Mouse (Mus musculus): Measurements from ENCODE around the gene Tmem176a. TPM values are rescaled to one million over a fixed set of nuclear protein-coding genes. Genes with fewer than 3 reads are reported as not detected.
A peak's percentile ranks its signal among the peaks of the same experiment; 100 is the strongest.

The Tmem176a gene
- polyA plus RNA-seq, 1 experiment from 2014 or later = 153 TPM

GRCm38 (mm10) chr6:48830241-48830640 lies 10.5 kb upstream of the Tmem176a start:
- Histone ChIP-seq H3K4me1 (peaks cover 8% of the 10 kb centered on the region), H3K4me2 (no peak overlapping the region), H3K9me3 (replicated peaks) (no peaks in the 10 kb centered on the region), H3K27ac (no peak overlapping the region), H3K4me3 (replicated peaks) (no peak overlapping the region), H3K36me3 (peaks cover 35% of the 10 kb centered on the region), H3K27me3 (0 out of 2 replicates have a peak, but pooled peaks cover 2% of the 10 kb centered on the region), H3K9ac (no peak overlapping the region)
- ATAC-seq (replicated peaks; ENCODE audit: low FRiP score) = no peak
- WGBS = 47% methylated on average over 1 of the region's 1 CpGs

- Histone ChIP-seq H3K4me1 (peaks cover 8% of the 10 kb centered on the region), H3K4me3 (replicated peaks) (no peak overlapping the region), H3K27me3 (0 out of 2 replicates have a peak, but pooled peaks cover 2% of the 10 kb centered on the region), H3K9me3 (replicated peaks) (no peaks in the 10 kb centered on the region), H3K4me2 (no peak overlapping the region), H3K36me3 (peaks cover 44% of the 10 kb centered on the region), H3K9ac (no peak overlapping the region), H3K27ac (no peak overlapping the region)
- WGBS = 81% methylated on average over 5 of the region's 5 CpGs
- ATAC-seq (replicated peaks; ENCODE audit: low FRiP score) = no peak
Measured at GRCm38 (mm10) chr6:48831141-48831540, 9.6 kb upstream of the Tmem176a start.

DNA sequence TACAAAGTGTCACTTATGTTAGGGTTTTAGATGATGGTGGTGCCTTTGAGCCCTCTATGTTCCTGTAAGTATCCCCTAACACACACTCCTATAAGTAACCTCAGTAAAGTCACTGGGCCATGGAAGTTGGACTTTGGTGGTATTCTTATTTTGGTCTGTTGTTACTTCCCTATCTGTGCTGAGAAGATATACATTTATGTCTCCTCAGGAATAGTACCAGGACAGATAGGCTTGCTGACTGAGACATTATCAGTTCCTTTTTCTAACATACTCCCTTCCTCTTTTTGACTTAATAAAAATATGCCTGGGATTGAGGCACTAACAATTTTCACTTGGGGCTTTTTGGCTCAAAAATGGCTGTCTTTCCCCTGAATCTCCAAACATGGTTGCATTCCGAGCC lies 8.3 kb upstream of the Tmem176a start:
- Histone ChIP-seq H3K4me1 (peaks cover 8% of the 10 kb centered on the region), H3K27ac (no peak overlapping the region), H3K4me3 (replicated peaks) (no peak overlapping the region), H3K9ac (no peak overlapping the region), H3K9me3 (replicated peaks) (no peaks in the 10 kb centered on the region), H3K27me3 (0 out of 2 replicates have a peak, but pooled peaks cover 2% of the 10 kb centered on the region), H3K36me3 (peaks cover 57% of the 10 kb centered on the region), H3K4me2 (no peak overlapping the region)
- no peak for ATAC-seq (replicated peaks; ENCODE audit: low FRiP score)
- 86% methylated on average over 1 of the region's 1 CpGs for WGBS

DNA sequence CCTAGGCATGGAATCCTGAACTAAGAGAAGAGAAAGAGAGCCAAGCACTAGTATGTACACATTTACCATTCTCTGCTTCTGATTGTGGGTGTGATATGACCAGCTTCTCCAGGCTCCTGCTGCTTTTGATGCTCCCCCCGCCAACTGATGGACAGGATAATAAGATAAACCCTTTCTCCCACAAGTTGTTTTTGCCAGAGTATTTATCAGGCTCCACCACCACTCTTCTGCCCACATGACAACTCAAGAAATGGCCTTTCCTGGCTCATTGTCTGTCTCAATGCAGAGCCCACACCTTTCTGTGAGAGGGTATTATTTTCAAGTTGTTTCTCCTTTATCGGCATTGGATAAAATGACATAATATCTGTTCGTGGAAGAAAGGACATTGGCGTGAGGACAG lies 7.2 kb upstream of the Tmem176a start:
- no peak for ATAC-seq (replicated peaks; ENCODE audit: low FRiP score)
- Histone ChIP-seq H3K36me3 (peaks cover 68% of the 10 kb centered on the region), H3K27ac (no peak overlapping the region)

DNA sequence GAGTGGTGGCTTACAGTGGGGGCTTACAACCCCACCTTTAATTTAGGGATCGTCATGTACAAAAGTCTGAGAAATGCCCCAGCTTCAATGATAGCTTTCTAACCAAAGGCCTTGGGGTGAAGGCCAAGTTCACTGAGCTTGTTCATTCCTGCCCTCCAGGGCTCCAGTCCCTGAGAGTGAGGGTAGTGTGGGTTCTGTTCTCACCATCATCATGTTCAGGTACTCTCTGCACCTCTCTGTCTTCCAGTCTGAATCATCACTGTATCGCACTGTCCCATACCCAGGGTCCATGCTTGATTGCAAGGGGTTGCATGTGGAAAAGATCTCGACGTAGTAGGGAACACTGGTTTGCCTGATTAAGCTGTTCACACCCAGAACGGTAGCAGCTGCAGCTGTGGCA lies 5.5 kb upstream of the Tmem176a start:
- 83% methylated on average over 5 of the region's 5 CpGs for WGBS
- no peak for ATAC-seq (replicated peaks; ENCODE audit: low FRiP score)
- no peaks in the 10 kb centered on the region for H3K9me3 ChIP-seq (replicated peaks)
- peaks cover 68% of the 10 kb centered on the region for H3K36me3 ChIP-seq
- no peak overlapping the region for H3K9ac ChIP-seq
- H3K4me2 ChIP-seq = no peak overlapping the region
- H3K4me1 ChIP-seq = peaks cover 26% of the 10 kb centered on the region
- no peak overlapping the region for H3K4me3 ChIP-seq (replicated peaks)
- H3K27ac ChIP-seq = no peak overlapping the region
- H3K27me3 ChIP-seq = no peaks in the 10 kb centered on the region

More for the DNA sequence above, 7.2 kb upstream of the Tmem176a start:
- Histone ChIP-seq H3K9me3 (replicated peaks) (no peaks in the 10 kb centered on the region), H3K9ac (no peak overlapping the region), H3K27me3 (no peaks in the 10 kb centered on the region), H3K4me1 (peaks cover 15% of the 10 kb centered on the region), H3K4me3 (replicated peaks) (no peak overlapping the region), H3K4me2 (no peak overlapping the region)
- 93% methylated on average over 4 of the region's 4 CpGs for WGBS

- H3K4me2 ChIP-seq = no peak overlapping the region
- WGBS = 92% methylated on average over 5 of the region's 5 CpGs
- H3K4me1 ChIP-seq = peaks cover 28% of the 10 kb centered on the region
- H3K27me3 ChIP-seq = no peaks in the 10 kb centered on the region
- no peak overlapping the region for H3K9ac ChIP-seq
- ATAC-seq (replicated peaks; ENCODE audit: low FRiP score) = no peak
- no peak overlapping the region for H3K4me3 ChIP-seq (replicated peaks)
- peaks cover 68% of the 10 kb centered on the region for H3K36me3 ChIP-seq
- H3K9me3 ChIP-seq (replicated peaks) = no peaks in the 10 kb centered on the region
- no peak overlapping the region for H3K27ac ChIP-seq
Measured at GRCm38 (mm10) chr6:48836146-48836545, 4.6 kb upstream of the Tmem176a start.

DNA sequence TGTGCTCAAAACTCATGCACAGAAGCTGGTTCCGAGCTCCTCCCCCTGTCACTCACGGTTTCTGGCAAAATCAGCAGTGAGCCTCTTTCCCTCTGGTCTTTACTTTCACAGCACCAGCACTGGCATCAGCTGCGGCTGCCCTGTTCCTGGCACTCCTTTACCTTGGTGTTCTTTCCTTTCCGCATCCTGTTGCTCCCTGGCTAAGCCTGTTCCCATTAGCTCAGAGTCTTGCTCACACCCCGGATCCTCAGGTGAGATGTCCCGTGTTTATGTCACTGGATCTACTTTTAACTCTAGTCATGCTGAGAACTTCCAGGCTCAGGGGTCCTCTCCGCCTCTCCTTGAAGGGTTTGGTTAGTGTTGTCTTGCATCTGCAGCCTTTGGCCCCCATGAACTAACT lies 3.2 kb upstream of the Tmem176a start:
- no peak for ATAC-seq (replicated peaks; ENCODE audit: low FRiP score)
- Histone ChIP-seq H3K9me3 (replicated peaks) (no peaks in the 10 kb centered on the region), H3K36me3 (peaks cover 62% of the 10 kb centered on the region), H3K4me2 (no peak overlapping the region), H3K9ac (no peak overlapping the region), H3K27ac (no peak overlapping the region), H3K27me3 (no peaks in the 10 kb centered on the region), H3K4me1 (peaks cover 41% of the 10 kb centered on the region), H3K4me3 (replicated peaks) (no peak overlapping the region)
- WGBS = 84% methylated on average over 7 of the region's 7 CpGs

DNA sequence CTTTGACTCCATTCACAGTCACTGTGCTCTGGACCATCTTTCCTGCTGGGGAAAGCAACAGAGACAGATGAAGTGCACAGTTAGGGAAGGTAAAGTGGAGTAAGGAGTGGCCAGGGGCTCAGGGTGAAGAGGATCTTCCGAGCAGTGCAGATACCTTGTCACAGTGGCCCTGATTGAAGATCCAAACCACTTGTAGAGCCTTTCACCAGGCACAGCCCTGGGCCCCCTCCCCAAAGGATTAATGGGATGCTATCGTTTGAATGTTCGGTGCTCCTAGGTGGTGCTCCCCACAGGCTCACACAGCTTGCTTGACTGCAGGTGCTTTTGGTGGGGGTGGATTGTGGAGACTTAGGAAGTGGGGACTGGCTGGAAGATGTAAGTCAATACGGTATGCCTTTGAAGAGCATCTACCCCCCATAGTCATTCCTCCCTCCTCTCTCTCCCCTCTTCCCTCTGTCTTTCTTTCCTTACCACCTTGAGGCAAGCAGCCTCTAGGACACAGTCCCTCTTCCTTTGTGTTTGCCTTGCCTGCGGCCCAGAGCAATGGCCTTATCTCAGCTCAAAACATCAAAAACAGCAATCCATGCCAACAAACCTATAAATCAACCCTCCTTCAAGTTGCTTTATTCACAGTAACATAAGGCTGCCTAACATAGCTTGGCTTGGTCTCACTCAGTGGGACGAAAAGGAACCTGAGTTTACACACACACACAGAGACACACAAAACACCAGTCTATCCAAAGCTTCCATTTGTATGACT lies 2.2 kb upstream of the Tmem176a start:
- H3K9me3 ChIP-seq (replicated peaks) = no peaks in the 10 kb centered on the region
- H3K27me3 ChIP-seq = no peaks in the 10 kb centered on the region
- 0 out of 2 replicates have a peak overlapping the region, but pooled peaks have one; percentile 57 for H3K4me3 ChIP-seq (replicated peaks)
- peaks cover 62% of the 10 kb centered on the region for H3K36me3 ChIP-seq
- peak overlapping the region; percentile 78 for H3K4me2 ChIP-seq
- 68% methylated on average over 6 of the region's 6 CpGs for WGBS
- H3K4me1 ChIP-seq = peaks cover 46% of the 10 kb centered on the region
- H3K9ac ChIP-seq = no peak overlapping the region
- ATAC-seq (replicated peaks; ENCODE audit: low FRiP score) = no peak
- H3K27ac ChIP-seq = no peak overlapping the region

DNA sequence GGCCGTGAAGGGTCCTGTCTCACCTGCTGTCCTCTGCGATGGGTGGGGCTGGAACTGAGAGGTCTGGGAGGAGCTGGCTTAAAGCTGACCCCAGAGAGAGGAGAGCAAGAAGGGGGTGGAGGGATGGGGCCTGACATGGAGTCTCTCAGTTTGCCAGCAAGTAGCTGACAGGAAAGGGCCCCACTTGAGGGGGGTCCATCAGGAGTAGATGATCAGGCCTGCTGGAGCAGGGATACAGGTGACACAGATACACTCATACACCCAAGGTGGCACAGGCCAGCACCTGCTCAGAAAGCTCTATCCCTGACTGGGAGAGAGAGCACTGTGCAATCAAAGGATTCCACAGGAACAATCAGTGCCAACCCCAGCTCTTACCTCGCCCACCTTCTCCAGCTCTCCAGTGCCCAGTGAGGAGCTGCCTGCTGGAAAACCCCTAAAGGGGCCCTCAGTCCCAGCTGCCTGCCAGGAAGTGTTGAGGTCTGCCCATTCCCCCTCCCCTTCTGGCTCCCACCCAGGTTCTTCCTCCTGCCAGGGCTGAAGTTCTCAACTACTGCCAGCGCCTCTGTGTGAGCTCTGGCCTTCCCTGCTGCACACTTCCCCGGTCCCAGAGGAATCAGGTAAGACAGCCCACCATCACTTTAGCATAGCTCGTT lies 380 bp downstream of the Tmem176a start, which contains the start of gene Tmem176b:
Gene Tmem176b, minus strand, starts transcription at position 524 of the 653 bp plus-strand sequence.
- peak within 1 kb of the TSS; percentile 57 for H3K4me3 ChIP-seq (replicated peaks)
- H3K27ac ChIP-seq = peak within 1 kb of the TSS; percentile 91
- WGBS = 3% methylated on average over 6 of the region's 6 CpGs
- peak within 1 kb of the TSS; percentile 78 for H3K4me2 ChIP-seq
- H3K4me1 ChIP-seq = peaks cover 46% of the 10 kb centered on the region
- ATAC-seq (replicated peaks; ENCODE audit: low FRiP score) = peak; percentile 95
- H3K36me3 ChIP-seq = peaks cover 60% of the 10 kb centered on the region
- H3K9ac ChIP-seq = peak within 1 kb of the TSS; percentile 72
- H3K9me3 ChIP-seq (replicated peaks) = no peaks in the 10 kb centered on the region
- no peaks in the 10 kb centered on the region for H3K27me3 ChIP-seq

GRCm38 (mm10) chr6:48842111-48842842 lies 1.6 kb downstream of the Tmem176a start:
- WGBS = 67% methylated on average over 11 of the region's 11 CpGs
- Histone ChIP-seq H3K27ac (peak overlapping the region; percentile 91), H3K36me3 (peaks cover 48% of the 10 kb centered on the region), H3K4me2 (peak overlapping the region; percentile 78), H3K4me1 (peaks cover 46% of the 10 kb centered on the region), H3K4me3 (replicated peaks) (peak overlapping the region; percentile 57), H3K27me3 (no peaks in the 10 kb centered on the region), H3K9ac (peak overlapping the region; percentile 72), H3K9me3 (replicated peaks) (no peaks in the 10 kb centered on the region)
- ATAC-seq (replicated peaks; ENCODE audit: low FRiP score) = no peak

GRCm38 (mm10) chr6:48845086-48845485 lies 4.4 kb downstream of the Tmem176a start:
- no peak for ATAC-seq (replicated peaks; ENCODE audit: low FRiP score)
- peaks cover 23% of the 10 kb centered on the region for H3K4me1 ChIP-seq
- 74% methylated on average over 4 of the region's 4 CpGs for WGBS

More at GRCm38 (mm10) chr6:48845086-48845485, 4.4 kb downstream of the Tmem176a start:
- H3K36me3 ChIP-seq = peaks cover 36% of the 10 kb centered on the region
- no peak overlapping the region for H3K9ac ChIP-seq
- H3K27ac ChIP-seq = no peak overlapping the region
- H3K4me3 ChIP-seq (replicated peaks) = no peak overlapping the region
- H3K4me2 ChIP-seq = no peak overlapping the region
- H3K9me3 ChIP-seq (replicated peaks) = no peaks in the 10 kb centered on the region
- no peaks in the 10 kb centered on the region for H3K27me3 ChIP-seq
